Mouse (Mus musculus) ES-Bruce4 (cell line): ENCODE results near the gene Pkm.
A peak's percentile ranks its signal among the peaks of the same experiment; 100 is the strongest.

Source experiments
- EP300 ChIP-seq: IDR thresholded peaks from 2 replicates; pipeline ENCODE4 v1.6.1; 2011; ENCODE audit warnings: low read depth, low read length; ENCODE audit not compliant: insufficient read depth
- POLR2A ChIP-seq: IDR thresholded peaks from one replicate; pipeline ENCODE4 v1.8.1; 2011; ENCODE audit warnings: low read length; ENCODE audit not compliant: insufficient read depth

GRCm38 (mm10) chr9:59616622-59617306 is 39.4 kb upstream of the Pkm start, which contains the start of gene Parp6:
- TF ChIP-seq POLR2A (no peak), EP300 (0 out of 2 replicates have a peak, but pooled peaks have one; percentile 12)
